Mouse (Mus musculus) right cerebral cortex, postnatal 4 days (tissue): Measurements from ENCODE around the gene Fer1l5.

Source experiments
- DNase-seq: peaks from one replicate; pipeline ENCODE4 v3.0.0-alpha.2; 2022

The Fer1l5 gene

GRCm38 (mm10) chr1:36433616-36434015, 61.5 kb downstream of the Fer1l5 start:
- no peak for DNase-seq

- no peak for DNase-seq
Measured at GRCm38 (mm10) chr1:36435071-36435470, 63.0 kb downstream of the Fer1l5 start.

- DNase-seq: no peak
Measured at GRCm38 (mm10) chr1:36436515-36436914, 64.4 kb downstream of the Fer1l5 start.

- no peak for DNase-seq
Measured at GRCm38 (mm10) chr1:36437223-36437622, 65.1 kb downstream of the Fer1l5 start.

GRCm38 (mm10) chr1:36441101-36441500, 69.0 kb downstream of the Fer1l5 start:
- no peak for DNase-seq

- DNase-seq: peak; percentile 96
Measured at GRCm38 (mm10) chr1:36444471-36445464, 72.7 kb downstream of the Fer1l5 start, which contains the start of gene Lman2l. Lman2l (minus strand) TSS chr1:36445271.

- no peak for DNase-seq
Measured at GRCm38 (mm10) chr1:36445508-36445907, 73.4 kb downstream of the Fer1l5 start.

- DNase-seq: no peak
Measured at GRCm38 (mm10) chr1:36446106-36446824, 74.2 kb downstream of the Fer1l5 start.

GRCm38 (mm10) chr1:36446841-36447240, 74.8 kb downstream of the Fer1l5 start:
- DNase-seq: no peak

GRCm38 (mm10) chr1:36454055-36454815, 82.1 kb downstream of the Fer1l5 start:
- no peak for DNase-seq

GRCm38 (mm10) chr1:36457388-36458014, 85.4 kb downstream of the Fer1l5 start:
- no peak for DNase-seq

- no peak for DNase-seq
Measured at GRCm38 (mm10) chr1:36458169-36458568, 86.1 kb downstream of the Fer1l5 start.

- DNase-seq: no peak
Measured at GRCm38 (mm10) chr1:36461829-36462228, 89.7 kb downstream of the Fer1l5 start.

GRCm38 (mm10) chr1:36465641-36466160, 93.6 kb downstream of the Fer1l5 start:
- DNase-seq: no peak

- no peak for DNase-seq
Measured at GRCm38 (mm10) chr1:36467446-36467845, 95.4 kb downstream of the Fer1l5 start.

- no peak for DNase-seq
Measured at GRCm38 (mm10) chr1:36469811-36470444, 97.8 kb downstream of the Fer1l5 start.

GRCm38 (mm10) chr1:36471181-36472105, 99.4 kb downstream of the Fer1l5 start, which contains the start of gene Cnnm4:
Cnnm4 (plus strand) TSS chr1:36471620.
- peak; percentile 84 for DNase-seq
